In the genomic region with DNA sequence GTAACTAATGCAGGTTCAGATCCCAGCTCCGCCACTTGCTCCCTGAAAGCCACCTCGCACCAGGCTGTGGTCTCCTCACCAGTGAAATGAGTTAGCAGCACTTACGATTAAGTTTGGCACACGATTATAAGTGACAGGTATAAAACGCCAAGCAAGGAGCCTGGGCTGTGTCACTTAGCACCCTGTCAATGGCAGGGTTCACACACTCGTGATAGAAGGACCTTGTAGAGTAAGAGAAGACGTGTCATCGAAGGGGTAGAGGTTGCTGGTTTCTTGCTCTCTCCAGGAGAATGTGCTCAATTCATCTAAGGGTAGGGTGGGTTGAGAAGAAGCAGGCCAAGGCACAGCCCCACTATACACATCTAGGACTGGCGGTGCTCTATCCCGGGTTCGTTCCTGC, we compare ENCODE assay signal across 29 mouse cellular contexts. TPM values are rescaled to one million over a fixed set of nuclear protein-coding genes. Genes with fewer than 3 reads are reported as not detected.
DNase-seq lines count a peak whose midpoint lies in the region; ATAC-seq and TF ChIP-seq lines count a peak whose summit lies in the region.
"Had no signal": no experiment of that assay in that cellular context is flagged by ENCODE, and none has a peak within 500 bp of the region (broad histone marks: within the 10 kb centered on the region; RNA-seq: fewer than 3 reads in every experiment).

No protein-coding gene starts in this region.

- peaks cover 29% of the 10 kb centered on the region for H3K27me3 ChIP-seq in heart, embryonic 13.5 days (replicated peaks)
- H3K27me3 ChIP-seq in heart, embryonic 12.5 days (replicated peaks): peaks cover 26% of the 10 kb centered on the region
- H3K27me3 ChIP-seq in heart, embryonic 16.5 days (ENCODE audit: control insufficient read depth, insufficient read depth, low read length): no peaks in the 10 kb centered on the region
- no peaks in the 10 kb centered on the region for H3K27me3 ChIP-seq in hindbrain, embryonic 14.5 days (ENCODE audit: control insufficient read depth, insufficient read depth, low read length)
- H3K27me3 ChIP-seq: embryonic facial prominence, embryonic 15.5 days; hindbrain, embryonic 13.5 days; limb, embryonic 15.5 days; liver, embryonic 13.5 days; midbrain, embryonic 12.5 days; Patski had no signal

- peak; percentile 94 for DNase-seq in heart, adult 11 months
- no peak for DNase-seq in heart, adult 8-10 months (ENCODE audit: low spot score)
- DNase-seq in hindbrain, embryonic 14.5 days (ENCODE audit: low spot score): no peak
- no peak for DNase-seq in lung, adult 18-20 months
- DNase-seq: cerebellum, adult 8-10 months; kidney, postnatal 10 days; layer of hippocampus, postnatal 36 days; liver, embryonic 13.5 days; lung, adult 2 months; right cerebral cortex, postnatal 4 days; thymus, adult 18-20 months; thymus, postnatal 25 days had no signal

- H3K9ac ChIP-seq in heart, embryonic 13.5 days: no peak overlapping the region
- H3K9ac ChIP-seq in heart, embryonic 12.5 days: no peak overlapping the region
- no peak overlapping the region for H3K9ac ChIP-seq in heart, embryonic 16.5 days (ENCODE audit: low read length)
- no peak overlapping the region for H3K9ac ChIP-seq in hindbrain, embryonic 14.5 days
- H3K9ac ChIP-seq: embryonic facial prominence, embryonic 15.5 days; hindbrain, embryonic 13.5 days; limb, embryonic 15.5 days; liver, embryonic 13.5 days; midbrain, embryonic 12.5 days had no signal

- no peak overlapping the region for H3K4me3 ChIP-seq in heart, embryonic 13.5 days
- no peak overlapping the region for H3K4me3 ChIP-seq in heart, embryonic 12.5 days
- H3K4me3 ChIP-seq in bone marrow macrophage, adult 2 months (ENCODE audit: insufficient read depth, low read length): no peak overlapping the region
- H3K4me3 ChIP-seq in heart, embryonic 16.5 days (ENCODE audit: low read length): no peak overlapping the region
- H3K4me3 ChIP-seq in hindbrain, embryonic 14.5 days (replicated peaks; ENCODE audit: low read length): no peak overlapping the region
- H3K4me3 ChIP-seq: embryonic facial prominence, embryonic 10.5 days; embryonic facial prominence, embryonic 15.5 days; hindbrain, embryonic 13.5 days; limb, embryonic 10.5 days; limb, embryonic 15.5 days; liver, embryonic 13.5 days; midbrain, embryonic 12.5 days had no signal

- TF ChIP-seq CTCF in bone marrow macrophage, adult 2 months (IDR thresholded peaks at IDR 0.05; ENCODE audit: low read depth, low read length): no peak

- whole genome bisulfite sequencing in heart, embryonic 13.5 days: 40% methylated on average over 11 of the region's 11 CpGs
- WGBS in heart, embryonic 12.5 days: 48% methylated on average over 11 of the region's 11 CpGs
- WGBS in heart, embryonic 16.5 days: 52% methylated on average over 11 of the region's 11 CpGs
- 92% methylated on average over 11 of the region's 11 CpGs for WGBS in hindbrain, embryonic 14.5 days

- TF ChIP-seq POLR2A in bone marrow macrophage, adult 2 months (IDR thresholded peaks at IDR 0.05; ENCODE audit: borderline replicate concordance, low read depth, low read length): no peak

- no peak overlapping the region for H3K4me2 ChIP-seq in heart, embryonic 13.5 days
- H3K4me2 ChIP-seq in heart, embryonic 12.5 days: no peak overlapping the region
- H3K4me2 ChIP-seq in heart, embryonic 16.5 days (ENCODE audit: low read depth, low read length): no peak overlapping the region
- H3K4me2 ChIP-seq in hindbrain, embryonic 14.5 days (replicated peaks): no peak overlapping the region
- H3K4me2 ChIP-seq: embryonic facial prominence, embryonic 15.5 days; hindbrain, embryonic 13.5 days; limb, embryonic 15.5 days; liver, embryonic 13.5 days; midbrain, embryonic 12.5 days had no signal

- H3K36me3 ChIP-seq in heart, embryonic 13.5 days: no peaks in the 10 kb centered on the region
- no peaks in the 10 kb centered on the region for H3K36me3 ChIP-seq in heart, embryonic 12.5 days
- H3K36me3 ChIP-seq in heart, embryonic 16.5 days (ENCODE audit: control insufficient read depth, insufficient read depth): no peaks in the 10 kb centered on the region
- H3K36me3 ChIP-seq in hindbrain, embryonic 14.5 days (replicated peaks; ENCODE audit: control insufficient read depth, insufficient read depth): no peaks in the 10 kb centered on the region
- H3K36me3 ChIP-seq: embryonic facial prominence, embryonic 10.5 days; embryonic facial prominence, embryonic 15.5 days; hindbrain, embryonic 13.5 days; limb, embryonic 10.5 days; limb, embryonic 15.5 days; liver, embryonic 13.5 days; midbrain, embryonic 12.5 days had no signal

- peaks cover 32% of the 10 kb centered on the region for H3K4me1 ChIP-seq in heart, embryonic 13.5 days
- peaks cover 23% of the 10 kb centered on the region for H3K4me1 ChIP-seq in heart, embryonic 12.5 days (replicated peaks)
- H3K4me1 ChIP-seq in bone marrow macrophage, adult 2 months (ENCODE audit: control insufficient read depth, insufficient read depth, low read length): peaks cover 58% of the 10 kb centered on the region
- H3K4me1 ChIP-seq in heart, embryonic 16.5 days (ENCODE audit: control insufficient read depth, insufficient read depth, low read length): peaks cover 28% of the 10 kb centered on the region
- no peaks in the 10 kb centered on the region for H3K4me1 ChIP-seq in hindbrain, embryonic 14.5 days (replicated peaks; ENCODE audit: control insufficient read depth, insufficient read depth, low read length)
- H3K4me1 ChIP-seq: midbrain, embryonic 12.5 days had no signal

- ATAC-seq in heart, embryonic 13.5 days (ENCODE audit: extremely low read depth, insufficient number of reproducible peaks, low FRiP score, low TSS enrichment): no peak; the same call in 1 of the 2 replicates
- no peak for ATAC-seq in heart, embryonic 12.5 days (ENCODE audit: insufficient number of reproducible peaks, low FRiP score)
- peak; percentile 38 for ATAC-seq in heart, embryonic 16.5 days (replicated peaks; ENCODE audit: extremely low read depth, insufficient read depth, low FRiP score)
- no peak for ATAC-seq in hindbrain, embryonic 14.5 days (ENCODE audit: low FRiP score)
- ATAC-seq: intestine, postnatal 0 days had no signal

- 0 out of 2 replicates have a peak overlapping the region, but pooled peaks have one; percentile 16 for H3K27ac ChIP-seq in heart, embryonic 13.5 days (replicated peaks)
- no peak overlapping the region for H3K27ac ChIP-seq in heart, embryonic 12.5 days (ENCODE audit: poor library complexity, severe bottlenecking)
- H3K27ac ChIP-seq in bone marrow macrophage, adult 2 months (ENCODE audit: insufficient read depth, low read depth, low read length): peak overlapping the region; percentile 57
- no peak overlapping the region for H3K27ac ChIP-seq in heart, embryonic 16.5 days (ENCODE audit: low read length)
- H3K27ac ChIP-seq in hindbrain, embryonic 14.5 days: no peak overlapping the region
- H3K27ac ChIP-seq: embryonic facial prominence, embryonic 10.5 days; embryonic facial prominence, embryonic 15.5 days; hindbrain, embryonic 13.5 days; limb, embryonic 10.5 days; limb, embryonic 15.5 days; liver, embryonic 13.5 days; midbrain, embryonic 12.5 days; stomach, postnatal 0 days had no signal

- no peaks in the 10 kb centered on the region for H3K9me3 ChIP-seq in heart, embryonic 13.5 days
- H3K9me3 ChIP-seq in heart, embryonic 12.5 days (replicated peaks): no peaks in the 10 kb centered on the region
- 0 out of 2 replicates have a peak, but pooled peaks cover 2% of the 10 kb centered on the region for H3K9me3 ChIP-seq in heart, embryonic 16.5 days (replicated peaks; ENCODE audit: control insufficient read depth, low read length)
- H3K9me3 ChIP-seq in hindbrain, embryonic 14.5 days (ENCODE audit: control insufficient read depth, low read length): no peaks in the 10 kb centered on the region
- H3K9me3 ChIP-seq: embryonic facial prominence, embryonic 10.5 days; embryonic facial prominence, embryonic 15.5 days; hindbrain, embryonic 13.5 days; limb, embryonic 10.5 days; limb, embryonic 15.5 days; liver, embryonic 13.5 days; midbrain, embryonic 12.5 days had no signal

RNA-seq across cellular contexts. Expression of a gene that starts 28.2 kb away (rescaled TPM):
- total RNA-seq in heart, adult 8-10 months (2022): under 1 TPM in 3 of 4 experiments, not detected in 1; 0.27 to 0.62 (median 0.41) TPM
- 0.42 and 0.56 TPM in 2 replicates for polyA plus RNA-seq in heart, embryonic 13.5 days (2015; fragmentation: Nextera tagmentation; extraction: Ambion mirVana)
- polyA plus RNA-seq in heart, embryonic 12.5 days (2016; fragmentation: Nextera tagmentation; extraction: Ambion mirVana): 0.42 TPM in 1 of 2 replicates, not detected in the other
- 1.1 TPM in 1 of 2 replicates, not detected in the other for polyA plus RNA-seq in bone marrow macrophage, adult 2 months (2012; ENCODE audit: insufficient read depth, insufficient read length, missing spikeins)
- polyA plus RNA-seq in heart, embryonic 16.5 days (2015; fragmentation: Nextera tagmentation; extraction: Ambion mirVana): 0.32 TPM in 1 of 2 replicates, not detected in the other
- not detected in 2 replicates for polyA plus RNA-seq in hindbrain, embryonic 14.5 days (2014; fragmentation: Nextera tagmentation; extraction: Ambion mirVana)
- total RNA-seq: adrenal gland, adult 18-20 months; gastrocnemius, adult 18-20 months; gastrocnemius, postnatal 25 days; layer of hippocampus, postnatal 36 days had no signal
- polyA plus RNA-seq: embryonic facial prominence, embryonic 10.5 days; forebrain, embryonic 14.5 days; hindbrain, embryonic 13.5 days; limb, embryonic 10.5 days; midbrain, embryonic 12.5 days; Patski had no signal

RNA-seq across cellular contexts. Expression of a gene that starts 28.2 kb away (rescaled TPM):
- total RNA-seq in heart, adult 8-10 months (2022): under 1 TPM in 3 of 4 experiments, not detected in 1; 0.25 to 0.44 (median 0.32) TPM
- 0.11 and 0.17 TPM in 2 replicates for polyA plus RNA-seq in heart, embryonic 13.5 days (2015; fragmentation: Nextera tagmentation; extraction: Ambion mirVana)
- 0.10 TPM in 1 of 2 replicates, not detected in the other for polyA plus RNA-seq in heart, embryonic 12.5 days (2016; fragmentation: Nextera tagmentation; extraction: Ambion mirVana)
- 2.6 and 2.7 TPM in 2 replicates for polyA plus RNA-seq in bone marrow macrophage, adult 2 months (2012; ENCODE audit: insufficient read depth, insufficient read length, missing spikeins)
- polyA plus RNA-seq in heart, embryonic 16.5 days (2015; fragmentation: Nextera tagmentation; extraction: Ambion mirVana): 0.20 and 0.22 TPM in 2 replicates
- 0.27 TPM in 1 of 2 replicates, not detected in the other for polyA plus RNA-seq in hindbrain, embryonic 14.5 days (2014; fragmentation: Nextera tagmentation; extraction: Ambion mirVana)
- total RNA-seq: gastrocnemius, adult 18-20 months had no signal
- polyA plus RNA-seq: embryonic facial prominence, embryonic 10.5 days; midbrain, embryonic 12.5 days; Patski had no signal

RNA-seq across cellular contexts. Expression of a gene that starts 33.6 kb away (rescaled TPM):
- total RNA-seq in heart, adult 8-10 months (2022): 1 to 10 TPM in 1 of 4 experiments, under 1 TPM in 3; 0.28 to 1.3 (median 0.42) TPM
- 2.1 and 2.3 TPM in 2 replicates for polyA plus RNA-seq in heart, embryonic 13.5 days (2015; fragmentation: Nextera tagmentation; extraction: Ambion mirVana)
- polyA plus RNA-seq in heart, embryonic 12.5 days (2016; fragmentation: Nextera tagmentation; extraction: Ambion mirVana): 2.1 and 2.9 TPM in 2 replicates
- 16.9 and 17.2 TPM in 2 replicates for polyA plus RNA-seq in bone marrow macrophage, adult 2 months (2012; ENCODE audit: insufficient read depth, insufficient read length, missing spikeins)
- polyA plus RNA-seq in heart, embryonic 16.5 days (2015; fragmentation: Nextera tagmentation; extraction: Ambion mirVana): 0.90 and 1.6 TPM in 2 replicates
- polyA plus RNA-seq in hindbrain, embryonic 14.5 days (2014; fragmentation: Nextera tagmentation; extraction: Ambion mirVana): 0.17 and 0.46 TPM in 2 replicates

Comparison
In these comparisons a context has a peak if more than half of its experiments do, and no peak if none do; other contexts are left out.
1. H3K27ac ChIP-seq: peak in heart, embryonic 13.5 days (single experiment) and bone marrow macrophage, adult 2 months (single experiment); none in heart, embryonic 12.5 days (single experiment), heart, embryonic 16.5 days (single experiment) and hindbrain, embryonic 14.5 days (single experiment).